Mouse (Mus musculus) liver, embryonic 14.5 days (tissue): Measurements from ENCODE around the gene Gfod1.

Experiments used
- CTCF ChIP-seq: IDR thresholded peaks from 2 replicates; pipeline ENCODE4 v1.5.1; 2016; ENCODE audit warnings: antibody characterized with exemption, low read depth, control low read depth
- EP300 ChIP-seq: IDR thresholded peaks from 2 replicates; pipeline ENCODE4 v1.6.1; 2016; ENCODE audit warnings: antibody characterized with exemption, low read depth

- TF ChIP-seq CTCF (no peak), EP300 (no peak)
Measured at GRCm38 (mm10) chr13:43243793-43244192, 60.2 kb downstream of the Gfod1 start.
